Comparison of ENCODE assay signal across 11 mouse cellular contexts in genomic region chr2:136485401-136485800, GRCm38 (mm10). TPM values are rescaled to one million over a fixed set of nuclear protein-coding genes. Genes with fewer than 3 reads are reported as not detected.
DNase-seq lines count a peak whose midpoint lies in the region; ATAC-seq and TF ChIP-seq lines count a peak whose summit lies in the region.
"Had no signal": no experiment of that assay in that cellular context is flagged by ENCODE, and none has a peak within 500 bp of the region (broad histone marks: within the 10 kb centered on the region; RNA-seq: fewer than 3 reads in every experiment).

No protein-coding gene starts in this region.

- H3K4me1 ChIP-seq in forebrain, embryonic 16.5 days (replicated peaks; ENCODE audit: control insufficient read depth, insufficient read depth, low read length): no peaks in the 10 kb centered on the region; the same call in 1 of the 2 replicates
- H3K4me1 ChIP-seq in forebrain, embryonic 15.5 days: 0 out of 2 replicates have a peak, but pooled peaks cover 3% of the 10 kb centered on the region
- H3K4me1 ChIP-seq in limb, embryonic 12.5 days (replicated peaks): no peaks in the 10 kb centered on the region
- H3K4me1 ChIP-seq in limb, embryonic 10.5 days: no peaks in the 10 kb centered on the region
- H3K4me1 ChIP-seq in hindbrain, postnatal 0 days (ENCODE audit: insufficient read depth, low read length): no peaks in the 10 kb centered on the region
- peaks cover 3% of the 10 kb centered on the region; the same call in 1 of the 2 replicates for H3K4me1 ChIP-seq in midbrain, embryonic 16.5 days (ENCODE audit: control insufficient read depth, insufficient read depth, low read length)

- ATAC-seq in forebrain, embryonic 16.5 days: peak; percentile 33
- ATAC-seq in forebrain, embryonic 15.5 days (replicated peaks): no peak; the same call in none of the 2 replicates
- no peak for ATAC-seq in limb, embryonic 12.5 days (ENCODE audit: insufficient number of reproducible peaks, insufficient read depth, low FRiP score, low TSS enrichment, low read depth)
- ATAC-seq in hindbrain, postnatal 0 days: no peak
- peak; percentile 66 for ATAC-seq in midbrain, embryonic 16.5 days

- no peak overlapping the region for H3K4me2 ChIP-seq in forebrain, embryonic 16.5 days (ENCODE audit: low read length)
- no peak overlapping the region for H3K4me2 ChIP-seq in forebrain, embryonic 15.5 days (replicated peaks)
- 0 out of 2 replicates have a peak overlapping the region, but pooled peaks have one; percentile 5 for H3K4me2 ChIP-seq in limb, embryonic 12.5 days
- H3K4me2 ChIP-seq in hindbrain, postnatal 0 days (ENCODE audit: low read depth, low read length): peak overlapping the region; percentile 33
- H3K4me2 ChIP-seq in midbrain, embryonic 16.5 days (ENCODE audit: low read length): no peak overlapping the region
- H3K4me2 ChIP-seq: heart, embryonic 11.5 days had no signal

- no peak overlapping the region for H3K9ac ChIP-seq in forebrain, embryonic 16.5 days (replicated peaks; ENCODE audit: low read depth, low read length)
- H3K9ac ChIP-seq in forebrain, embryonic 15.5 days (replicated peaks): no peak overlapping the region
- no peak overlapping the region for H3K9ac ChIP-seq in limb, embryonic 12.5 days (replicated peaks)
- no peak overlapping the region for H3K9ac ChIP-seq in hindbrain, postnatal 0 days (replicated peaks; ENCODE audit: low read length)
- no peak overlapping the region for H3K9ac ChIP-seq in midbrain, embryonic 16.5 days (ENCODE audit: low read depth, low read length)

- TF ChIP-seq CTCF in hindbrain, postnatal 0 days (IDR thresholded peaks at IDR 0.05; ENCODE audit: low read depth): no peak

- no peaks in the 10 kb centered on the region for H3K27me3 ChIP-seq in forebrain, embryonic 16.5 days (replicated peaks; ENCODE audit: control insufficient read depth, insufficient read depth, low read length)
- no peaks in the 10 kb centered on the region for H3K27me3 ChIP-seq in forebrain, embryonic 15.5 days
- H3K27me3 ChIP-seq in limb, embryonic 12.5 days: no peaks in the 10 kb centered on the region
- no peaks in the 10 kb centered on the region for H3K27me3 ChIP-seq in limb, embryonic 10.5 days (ENCODE audit: low read depth, poor library complexity, severe bottlenecking)
- no peaks in the 10 kb centered on the region for H3K27me3 ChIP-seq in hindbrain, postnatal 0 days (ENCODE audit: insufficient read depth, low read length)
- no peaks in the 10 kb centered on the region for H3K27me3 ChIP-seq in midbrain, embryonic 16.5 days (ENCODE audit: control insufficient read depth, insufficient read depth, low read depth, low read length)

- no peaks in the 10 kb centered on the region for H3K36me3 ChIP-seq in forebrain, embryonic 16.5 days (ENCODE audit: control insufficient read depth, insufficient read depth)
- H3K36me3 ChIP-seq in forebrain, embryonic 15.5 days: no peaks in the 10 kb centered on the region
- H3K36me3 ChIP-seq in limb, embryonic 12.5 days: no peaks in the 10 kb centered on the region
- no peaks in the 10 kb centered on the region for H3K36me3 ChIP-seq in limb, embryonic 10.5 days
- H3K36me3 ChIP-seq in hindbrain, postnatal 0 days (ENCODE audit: insufficient read depth, low read length): no peaks in the 10 kb centered on the region
- H3K36me3 ChIP-seq in midbrain, embryonic 16.5 days (ENCODE audit: control insufficient read depth, insufficient read depth, low read length): no peaks in the 10 kb centered on the region

- H3K9me3 ChIP-seq in forebrain, embryonic 16.5 days (ENCODE audit: control insufficient read depth, low read length): no peaks in the 10 kb centered on the region
- no peaks in the 10 kb centered on the region for H3K9me3 ChIP-seq in forebrain, embryonic 15.5 days
- no peaks in the 10 kb centered on the region for H3K9me3 ChIP-seq in limb, embryonic 12.5 days
- no peaks in the 10 kb centered on the region for H3K9me3 ChIP-seq in limb, embryonic 10.5 days (replicated peaks)
- H3K9me3 ChIP-seq in hindbrain, postnatal 0 days (ENCODE audit: low read length): no peaks in the 10 kb centered on the region
- no peaks in the 10 kb centered on the region for H3K9me3 ChIP-seq in midbrain, embryonic 16.5 days (replicated peaks; ENCODE audit: control insufficient read depth, low read length, poor library complexity, severe bottlenecking)

- H3K4me3 ChIP-seq in forebrain, embryonic 16.5 days (replicated peaks; ENCODE audit: low read length): no peak overlapping the region
- H3K4me3 ChIP-seq in forebrain, embryonic 15.5 days: no peak overlapping the region
- H3K4me3 ChIP-seq in limb, embryonic 12.5 days (replicated peaks): no peak overlapping the region
- H3K4me3 ChIP-seq in limb, embryonic 10.5 days: no peak overlapping the region
- no peak overlapping the region for H3K4me3 ChIP-seq in hindbrain, postnatal 0 days (ENCODE audit: low read length)
- H3K4me3 ChIP-seq in midbrain, embryonic 16.5 days (ENCODE audit: low read depth, low read length): no peak overlapping the region

- WGBS in forebrain, embryonic 16.5 days: 100% methylated on average over 1 of the region's 1 CpGs
- WGBS in forebrain, embryonic 15.5 days: 92% methylated on average over 1 of the region's 1 CpGs
- WGBS in limb, embryonic 12.5 days: 95% methylated on average over 1 of the region's 1 CpGs
- WGBS in limb, embryonic 10.5 days: 94% methylated on average over 1 of the region's 1 CpGs
- WGBS in hindbrain, postnatal 0 days: 100% methylated on average over 1 of the region's 1 CpGs
- WGBS in midbrain, embryonic 16.5 days: 94% methylated on average over 1 of the region's 1 CpGs

- no peak overlapping the region for H3K27ac ChIP-seq in forebrain, embryonic 16.5 days (ENCODE audit: low read length)
- H3K27ac ChIP-seq in forebrain, embryonic 15.5 days (replicated peaks): no peak overlapping the region
- H3K27ac ChIP-seq in limb, embryonic 12.5 days: no peak overlapping the region
- no peak overlapping the region for H3K27ac ChIP-seq in limb, embryonic 10.5 days
- no peak overlapping the region for H3K27ac ChIP-seq in hindbrain, postnatal 0 days
- H3K27ac ChIP-seq in midbrain, embryonic 16.5 days (ENCODE audit: low read length): no peak overlapping the region

- no peak for DNase-seq in limb, embryonic 10.5 days (ENCODE audit: low spot score)
- no peak for DNase-seq in hindbrain, postnatal 0 days (ENCODE audit: low spot score)
- no peak for DNase-seq in adrenal gland, postnatal 25 days
- no peak for DNase-seq in frontal cortex, postnatal 36 days (ENCODE audit: low spot score in 2 of 2)

RNA-seq across cellular contexts. Expression of gene Ankef1, which starts 16.3 kb away (rescaled TPM):
- polyA plus RNA-seq in forebrain, embryonic 16.5 days (2015; fragmentation: Nextera tagmentation; extraction: Ambion mirVana): 0.80 and 0.86 TPM in 2 replicates
- polyA plus RNA-seq in forebrain, embryonic 15.5 days (2015; fragmentation: Nextera tagmentation; extraction: Ambion mirVana): 0.82 and 1.0 TPM in 2 replicates
- polyA plus RNA-seq in limb, embryonic 12.5 days (2016; fragmentation: Nextera tagmentation; extraction: Ambion mirVana): 0.50 and 0.56 TPM in 2 replicates
- polyA plus RNA-seq in limb, embryonic 10.5 days (2016; fragmentation: Nextera tagmentation; extraction: Ambion mirVana): 0.28 and 0.29 TPM in 2 replicates
- total RNA-seq in hindbrain, postnatal 0 days (2014; rRNA removed): 1.5 and 1.9 TPM in 2 replicates
- 0.60 and 0.84 TPM in 2 replicates for polyA plus RNA-seq in hindbrain, postnatal 0 days (2015; fragmentation: Nextera tagmentation; extraction: Ambion mirVana)
- polyA plus RNA-seq in midbrain, embryonic 16.5 days (2015; fragmentation: Nextera tagmentation; extraction: Ambion mirVana): 1.2 and 1.4 TPM in 2 replicates
- 9.1 and 10.8 TPM in 2 replicates for total RNA-seq in adrenal gland, postnatal 25 days (2021)
- polyA plus RNA-seq: C2C12, Patski had no signal

Comparison
In these comparisons a context has a peak if more than half of its experiments do, and no peak if none do; other contexts are left out.
1. ATAC-seq: peak in forebrain, embryonic 16.5 days (single experiment) and midbrain, embryonic 16.5 days (single experiment); none in forebrain, embryonic 15.5 days (single experiment), limb, embryonic 12.5 days (single experiment) and hindbrain, postnatal 0 days (single experiment).
2. H3K4me2 ChIP-seq: peak in limb, embryonic 12.5 days (single experiment) and hindbrain, postnatal 0 days (single experiment); none in forebrain, embryonic 16.5 days (single experiment), forebrain, embryonic 15.5 days (single experiment) and midbrain, embryonic 16.5 days (single experiment).